Mouse (Mus musculus) neural tube, embryonic 12.5 days (tissue): ENCODE measurements around the gene Ifna15. TPM values are rescaled to one million over a fixed set of nuclear protein-coding genes. Genes with fewer than 3 reads are reported as not detected.

ENCODE experiments used
- ATAC-seq: fragments of 200-750 bp; cut with Nextera tagmentation; 2 replicates; pipeline ENCODE4 v1.8.0; 2017; ENCODE audit warnings: low read depth, mild to moderate bottlenecking, moderate TSS enrichment, moderate library complexity; ENCODE audit not compliant: low FRiP score
- H3K27ac ChIP-seq: fragments of 300-500 bp; sonication (generic); 2 replicates; pipeline ENCODE4 v1.5.1; 2016
- H3K27me3 ChIP-seq: fragments of 300-500 bp; sonication (generic); replicated peaks from 2 replicates; pipeline ENCODE4 v1.6.1; 2016; ENCODE audit warnings: mild to moderate bottlenecking
- H3K36me3 ChIP-seq: fragments of 300-500 bp; sonication (generic); 2 replicates; pipeline ENCODE4 v1.6.1; 2016; ENCODE audit warnings: mild to moderate bottlenecking
- H3K4me1 ChIP-seq: fragments of 300-500 bp; sonication (generic); 2 replicates; pipeline ENCODE4 v1.6.1; 2016
- H3K4me2 ChIP-seq: fragments of 300-500 bp; sonication (generic); replicated peaks from 2 replicates; pipeline ENCODE4 v1.6.1; 2016; ENCODE audit warnings: mild to moderate bottlenecking
- H3K4me3 ChIP-seq: fragments of 300-500 bp; sonication (generic); 2 replicates; pipeline ENCODE4 v1.5.1; 2016
- H3K9ac ChIP-seq: fragments of 300-500 bp; sonication (generic); 2 replicates; pipeline ENCODE4 v1.6.1; 2016; ENCODE audit warnings: mild to moderate bottlenecking
- H3K9me3 ChIP-seq: fragments of 300-500 bp; sonication (generic); 2 replicates; pipeline ENCODE4 v1.6.1; 2016; ENCODE audit warnings: mild to moderate bottlenecking
- WGBS: fragments of 180-500 bp; shearing (Covaris S2); methylation state at CpG from one replicate; pipeline ENCODE4 v1.1.7; 2016; 5-methylcytosine and 5-hydroxymethylcytosine counted together
- polyA plus RNA-seq: library from polyadenylated mRNA; unstranded; fragments of >200 nt; fragmentation: Nextera tagmentation; extraction: Ambion mirVana; gene quantifications from 2 replicates; pipeline ENCODE4 v1.2.1, GENCODE M21; 2016

The Ifna15 gene
- polyA plus RNA-seq, 1 experiment from 2014 or later: not detected

DNA sequence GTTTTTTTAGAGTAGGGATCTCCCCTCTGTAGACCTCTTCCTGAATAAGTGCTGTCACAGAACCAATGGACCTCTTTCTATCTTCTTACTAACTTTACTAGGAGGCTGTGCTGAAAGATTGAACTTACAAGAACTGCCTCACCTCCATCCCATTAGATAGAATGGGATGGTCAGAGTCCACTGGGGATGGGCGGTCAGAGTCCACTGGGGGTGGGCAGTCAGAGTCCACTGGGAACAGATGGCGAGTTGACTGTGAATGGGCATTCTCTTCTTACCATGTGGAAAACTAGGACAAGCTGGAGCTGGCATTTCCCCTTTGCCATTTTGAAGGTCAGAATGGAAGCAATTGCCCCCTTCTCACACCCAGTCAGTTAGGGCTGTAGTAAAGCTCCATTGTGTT, 24.5 kb downstream of the Ifna15 start:
- Histone ChIP-seq H3K9me3 (no peaks in the 10 kb centered on the region), H3K4me1 (no peaks in the 10 kb centered on the region), H3K27me3 (no peaks in the 10 kb centered on the region), H3K9ac (no peak overlapping the region), H3K27ac (no peak overlapping the region), H3K4me3 (no peak overlapping the region), H3K36me3 (no peaks in the 10 kb centered on the region), H3K4me2 (no peak overlapping the region)
- no peak for ATAC-seq
- 77% methylated on average over 2 of the region's 2 CpGs for WGBS

DNA sequence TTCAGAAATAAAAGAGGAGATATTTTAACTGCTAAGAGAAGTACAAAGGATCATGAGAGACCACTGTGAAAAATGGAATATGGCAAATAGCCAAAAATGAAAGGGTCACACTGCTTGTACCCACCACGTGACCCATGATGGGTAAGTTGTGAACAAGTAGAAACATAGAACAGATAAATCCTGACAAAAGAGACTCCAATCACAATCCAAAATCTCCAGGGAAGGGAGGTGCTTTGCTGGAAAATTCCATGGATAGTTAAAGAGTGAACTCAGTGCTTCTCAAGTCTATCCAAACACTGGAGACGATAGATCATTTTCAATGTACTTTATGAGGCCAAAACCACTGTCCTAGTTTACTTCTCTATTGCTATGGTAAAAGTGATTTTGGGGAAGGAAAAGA, 27.2 kb downstream of the Ifna15 start:
- Histone ChIP-seq H3K36me3 (no peaks in the 10 kb centered on the region), H3K4me1 (no peaks in the 10 kb centered on the region), H3K4me2 (no peak overlapping the region), H3K9ac (no peak overlapping the region), H3K4me3 (no peak overlapping the region), H3K27ac (no peak overlapping the region), H3K9me3 (no peaks in the 10 kb centered on the region), H3K27me3 (no peaks in the 10 kb centered on the region)
- no peak for ATAC-seq
- WGBS: 83% methylated on average over 2 of the region's 2 CpGs

DNA sequence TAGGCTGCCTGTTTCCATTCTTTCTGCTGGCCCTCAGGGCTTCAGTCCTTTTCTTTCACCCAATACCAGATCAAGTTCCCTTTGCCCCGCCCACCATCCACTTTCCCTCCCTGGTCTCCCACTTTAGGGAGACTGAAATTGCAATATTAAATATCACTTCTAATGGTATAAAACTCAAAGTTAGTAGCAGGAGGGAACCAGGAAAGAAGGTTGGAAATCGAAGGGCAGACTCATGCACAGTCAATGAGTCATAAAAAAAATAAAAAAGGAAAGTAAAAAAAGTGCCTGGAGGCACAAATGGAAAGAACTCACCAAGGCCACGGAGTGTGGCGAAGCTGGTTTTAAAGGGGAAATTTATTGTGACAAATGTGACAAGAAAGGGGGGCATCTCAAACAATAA, 27.8 kb downstream of the Ifna15 start:
- Histone ChIP-seq H3K27ac (no peak overlapping the region), H3K9ac (no peak overlapping the region), H3K4me2 (no peak overlapping the region), H3K9me3 (no peaks in the 10 kb centered on the region), H3K36me3 (no peaks in the 10 kb centered on the region), H3K4me1 (no peaks in the 10 kb centered on the region), H3K4me3 (no peak overlapping the region), H3K27me3 (no peaks in the 10 kb centered on the region)
- 68% methylated on average over 4 of the region's 4 CpGs for WGBS
- no peak for ATAC-seq

DNA sequence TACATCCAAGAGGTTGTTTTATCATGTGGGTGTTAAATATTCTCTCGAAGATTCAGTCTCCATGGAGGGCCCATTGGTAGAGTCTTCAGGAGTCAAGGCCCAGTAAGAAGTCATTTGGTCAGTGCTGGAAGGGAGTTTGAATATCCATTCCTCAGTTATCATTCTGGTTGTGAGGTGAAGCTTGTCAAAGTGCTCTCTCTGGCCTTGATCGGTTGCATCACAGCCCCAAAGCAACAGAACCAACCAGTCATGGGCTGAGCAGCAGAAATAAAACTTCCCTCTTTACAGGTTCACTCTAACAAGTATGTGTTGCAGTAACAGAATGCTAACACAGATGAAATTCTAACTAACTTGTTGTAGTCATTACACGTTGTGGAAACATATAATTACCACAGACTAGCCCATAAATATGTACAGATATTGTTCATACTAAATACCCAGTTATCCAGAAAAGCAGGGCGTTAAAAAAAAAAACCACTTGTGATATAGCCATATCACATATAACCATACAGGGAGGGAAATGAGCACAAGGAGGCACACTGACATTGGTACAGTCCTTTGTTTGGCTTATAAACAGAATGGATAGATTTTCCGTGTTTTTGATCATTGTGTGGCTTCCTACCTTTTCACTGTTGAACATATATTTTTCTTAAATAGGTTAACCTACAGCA, 31.5 kb downstream of the Ifna15 start:
- no peak overlapping the region for H3K9ac ChIP-seq
- WGBS: 84% methylated on average over 5 of the region's 5 CpGs

DNA sequence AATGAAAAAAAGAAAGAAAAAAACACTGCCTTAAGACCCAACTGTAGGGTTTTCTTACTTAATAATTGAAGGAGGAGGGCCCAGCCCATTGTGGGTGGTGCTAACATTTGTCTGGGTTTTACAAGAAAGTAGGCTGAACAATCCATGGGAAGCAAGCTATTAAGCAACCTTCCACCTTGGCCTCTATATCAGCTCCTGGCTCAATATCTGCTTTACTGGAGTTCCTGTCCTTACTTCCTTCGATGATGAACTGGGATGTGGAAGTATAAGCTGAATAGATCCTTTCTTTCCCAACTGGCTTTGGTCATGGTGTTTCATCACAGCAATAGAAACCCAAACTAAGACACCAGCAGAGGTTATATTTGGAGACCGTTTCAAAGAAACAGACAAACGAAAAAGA, 32.7 kb downstream of the Ifna15 start:
- H3K27me3 ChIP-seq: no peaks in the 10 kb centered on the region
- ATAC-seq: no peak
- no peaks in the 10 kb centered on the region for H3K4me1 ChIP-seq
- no peak overlapping the region for H3K4me3 ChIP-seq
- no peaks in the 10 kb centered on the region for H3K36me3 ChIP-seq
- no peak overlapping the region for H3K4me2 ChIP-seq
- H3K9me3 ChIP-seq: no peaks in the 10 kb centered on the region
- 83% methylated on average over 3 of the region's 3 CpGs for WGBS
- H3K9ac ChIP-seq: no peak overlapping the region
- H3K27ac ChIP-seq: no peak overlapping the region

More for the DNA sequence above, 31.5 kb downstream of the Ifna15 start:
- Histone ChIP-seq H3K27me3 (no peaks in the 10 kb centered on the region), H3K4me1 (no peaks in the 10 kb centered on the region), H3K4me3 (no peak overlapping the region), H3K36me3 (no peaks in the 10 kb centered on the region), H3K27ac (no peak overlapping the region), H3K9me3 (no peaks in the 10 kb centered on the region), H3K4me2 (no peak overlapping the region)
- ATAC-seq: no peak

DNA sequence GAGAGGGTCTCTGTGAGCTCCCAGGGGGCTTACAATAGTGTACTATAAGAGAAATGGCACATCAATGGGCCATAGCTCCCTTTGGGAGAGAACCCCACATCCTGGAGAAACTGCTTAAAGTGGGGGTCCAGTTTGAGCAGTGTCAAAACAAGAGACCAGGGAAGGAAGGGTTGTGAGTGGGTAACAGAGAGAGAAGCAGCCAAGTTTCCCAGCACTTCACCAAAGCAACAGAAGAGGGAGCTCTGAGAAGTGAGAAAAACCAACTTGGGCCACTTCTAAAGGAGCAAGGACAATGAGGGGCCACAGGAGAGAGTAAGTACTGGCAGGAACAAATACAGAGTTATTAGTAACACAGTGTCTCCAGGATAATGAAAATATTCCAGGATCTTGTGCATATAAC, 34.8 kb downstream of the Ifna15 start:
- Histone ChIP-seq H3K27me3 (no peaks in the 10 kb centered on the region), H3K9me3 (no peaks in the 10 kb centered on the region)

DNA sequence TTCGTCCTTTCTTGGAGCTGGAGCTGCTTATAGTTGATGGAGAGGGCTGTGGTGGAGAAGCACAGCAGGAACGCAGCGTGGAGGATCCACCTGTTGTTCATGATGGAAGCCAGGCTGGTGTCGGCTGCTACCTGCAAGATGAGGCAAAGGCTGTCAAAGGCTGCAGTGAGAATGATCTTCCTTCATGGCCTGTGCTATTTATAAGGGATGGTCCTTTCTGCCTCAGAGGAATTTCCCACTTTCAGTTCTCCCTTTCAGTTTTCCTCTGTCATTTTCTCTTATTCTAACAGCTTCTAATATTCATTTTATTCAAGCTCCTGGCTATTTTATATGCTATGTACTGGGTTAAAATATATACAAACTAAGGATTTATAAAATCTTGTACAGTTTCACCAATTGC, 35.4 kb downstream of the Ifna15 start, which contains the start of gene Ifnb1:
Gene Ifnb1 (minus strand): TSS at position 101 of the 400 bp plus-strand sequence.
- H3K4me3 ChIP-seq: no peak within 1 kb of the TSS
- H3K9ac ChIP-seq: no peak within 1 kb of the TSS
- H3K36me3 ChIP-seq: no peaks in the 10 kb centered on the region
- no peaks in the 10 kb centered on the region for H3K27me3 ChIP-seq
- no peak within 1 kb of the TSS for H3K4me2 ChIP-seq
- ATAC-seq: no peak
- no peaks in the 10 kb centered on the region for H3K9me3 ChIP-seq
- H3K27ac ChIP-seq: no peak within 1 kb of the TSS
- 90% methylated on average over 4 of the region's 4 CpGs for WGBS
- no peaks in the 10 kb centered on the region for H3K4me1 ChIP-seq

More for the DNA sequence above, 34.8 kb downstream of the Ifna15 start:
- ATAC-seq: no peak
- Histone ChIP-seq H3K4me1 (no peaks in the 10 kb centered on the region), H3K27ac (no peak overlapping the region), H3K4me2 (no peak overlapping the region), H3K4me3 (no peak overlapping the region), H3K36me3 (no peaks in the 10 kb centered on the region), H3K9ac (no peak overlapping the region)

DNA sequence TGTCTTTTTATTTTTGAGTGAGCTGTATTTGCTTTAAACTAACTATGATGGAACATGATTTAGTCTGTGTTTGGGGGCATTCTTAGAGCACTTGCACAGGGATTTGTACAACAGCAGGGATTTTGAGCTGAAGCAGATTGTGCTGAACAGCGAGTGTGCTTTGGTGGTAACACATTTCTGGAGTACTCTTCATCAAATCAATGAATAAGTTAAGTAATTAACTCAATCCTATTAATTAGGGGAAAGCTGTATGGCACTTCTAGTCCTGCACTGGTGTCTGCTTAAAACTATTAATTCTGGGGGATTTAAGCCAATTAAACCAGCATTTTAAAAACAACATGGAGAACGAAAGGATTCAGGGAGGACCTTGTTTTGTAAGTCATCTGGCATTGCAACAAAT, 40.1 kb downstream of the Ifna15 start:
- H3K4me3 ChIP-seq: no peak overlapping the region
- H3K9ac ChIP-seq: no peak overlapping the region
- no peaks in the 10 kb centered on the region for H3K4me1 ChIP-seq
- no peaks in the 10 kb centered on the region for H3K27me3 ChIP-seq
- 92% methylated on average over 2 of the region's 2 CpGs for WGBS
- no peaks in the 10 kb centered on the region for H3K36me3 ChIP-seq
- no peaks in the 10 kb centered on the region for H3K9me3 ChIP-seq
- ATAC-seq: no peak
- H3K27ac ChIP-seq: no peak overlapping the region
- H3K4me2 ChIP-seq: no peak overlapping the region

DNA sequence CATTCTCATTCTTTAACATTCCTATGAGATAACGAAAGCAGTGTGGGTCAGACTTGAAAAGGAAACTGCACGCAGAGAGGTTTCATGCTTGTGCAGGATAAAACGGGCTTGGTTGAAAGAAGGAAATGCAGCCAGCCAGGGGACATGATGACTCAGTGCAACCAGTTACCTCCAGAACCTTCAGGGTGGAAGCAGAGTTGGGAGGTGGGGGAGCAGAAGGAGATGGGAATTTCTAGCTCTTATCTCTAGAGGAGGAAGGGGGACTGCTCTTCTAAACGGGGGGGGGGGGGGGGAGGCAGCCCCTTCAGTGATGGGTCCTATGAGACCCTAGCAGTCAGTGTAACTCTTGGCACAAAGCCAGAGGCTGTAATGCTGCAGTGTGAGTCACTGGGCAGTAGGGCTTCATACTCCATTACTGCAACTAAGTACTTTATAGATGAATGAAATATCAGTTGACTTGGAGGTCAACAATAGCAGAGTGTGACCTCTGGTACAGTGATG, 42.3 kb downstream of the Ifna15 start:
- Histone ChIP-seq H3K9me3 (no peaks in the 10 kb centered on the region), H3K4me3 (no peak overlapping the region), H3K9ac (no peak overlapping the region), H3K4me1 (no peaks in the 10 kb centered on the region), H3K27me3 (no peaks in the 10 kb centered on the region), H3K27ac (no peak overlapping the region), H3K4me2 (no peak overlapping the region), H3K36me3 (no peaks in the 10 kb centered on the region)
- peak; percentile 44; the same call in 1 of the 2 replicates for ATAC-seq
- 54% methylated on average over 4 of the region's 4 CpGs for WGBS

DNA sequence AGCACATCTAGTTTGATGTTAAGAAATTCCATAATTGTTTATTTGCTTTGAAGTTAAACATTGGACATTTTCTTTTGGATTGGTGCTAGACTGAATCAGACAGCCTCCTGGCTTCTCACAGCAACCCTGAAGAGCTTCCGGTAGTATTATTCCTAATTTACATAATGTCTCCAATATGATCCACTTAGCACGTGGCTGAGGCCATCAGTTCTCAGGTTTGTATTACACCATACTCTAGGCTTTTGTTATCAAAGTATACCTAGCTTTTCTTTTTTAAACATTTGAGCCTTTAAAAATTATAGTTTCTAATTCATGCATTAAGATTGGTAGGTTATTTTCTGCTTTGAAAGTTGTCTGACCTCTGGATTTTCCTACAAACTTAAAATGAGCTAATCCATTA, 42.8 kb downstream of the Ifna15 start:
- Histone ChIP-seq H3K9ac (no peak overlapping the region), H3K4me1 (no peaks in the 10 kb centered on the region), H3K27ac (no peak overlapping the region), H3K4me3 (no peak overlapping the region), H3K9me3 (no peaks in the 10 kb centered on the region), H3K36me3 (no peaks in the 10 kb centered on the region), H3K4me2 (no peak overlapping the region), H3K27me3 (no peaks in the 10 kb centered on the region)
- no peak for ATAC-seq
- 76% methylated on average over 2 of the region's 2 CpGs for WGBS

DNA sequence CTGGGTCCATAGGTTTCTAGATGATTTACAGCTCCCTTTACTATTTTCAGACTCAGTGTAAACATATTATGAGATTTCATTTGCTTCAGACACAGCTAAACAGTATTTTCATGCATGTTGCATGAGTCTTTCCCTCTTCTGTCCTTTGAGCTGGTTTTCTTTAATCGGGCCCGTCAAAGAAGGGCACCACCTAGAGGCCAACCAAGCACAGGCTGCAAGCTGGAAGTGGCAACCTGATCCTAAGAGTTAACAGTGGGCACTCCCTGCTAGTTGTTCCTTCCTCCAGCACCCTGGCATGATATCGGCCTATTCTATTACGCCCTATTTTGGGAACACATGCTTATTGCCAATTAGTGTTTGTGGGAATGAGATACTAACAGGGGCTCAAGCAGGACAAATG, 43.6 kb downstream of the Ifna15 start:
- no peaks in the 10 kb centered on the region for H3K9me3 ChIP-seq
- no peaks in the 10 kb centered on the region for H3K36me3 ChIP-seq
- H3K9ac ChIP-seq: no peak overlapping the region
- WGBS: 48% methylated on average over 4 of the region's 4 CpGs
- no peak overlapping the region for H3K27ac ChIP-seq
- H3K4me2 ChIP-seq: no peak overlapping the region
- no peaks in the 10 kb centered on the region for H3K27me3 ChIP-seq
- ATAC-seq: no peak; the same call in 1 of the 2 replicates
- no peak overlapping the region for H3K4me3 ChIP-seq
- no peaks in the 10 kb centered on the region for H3K4me1 ChIP-seq

DNA sequence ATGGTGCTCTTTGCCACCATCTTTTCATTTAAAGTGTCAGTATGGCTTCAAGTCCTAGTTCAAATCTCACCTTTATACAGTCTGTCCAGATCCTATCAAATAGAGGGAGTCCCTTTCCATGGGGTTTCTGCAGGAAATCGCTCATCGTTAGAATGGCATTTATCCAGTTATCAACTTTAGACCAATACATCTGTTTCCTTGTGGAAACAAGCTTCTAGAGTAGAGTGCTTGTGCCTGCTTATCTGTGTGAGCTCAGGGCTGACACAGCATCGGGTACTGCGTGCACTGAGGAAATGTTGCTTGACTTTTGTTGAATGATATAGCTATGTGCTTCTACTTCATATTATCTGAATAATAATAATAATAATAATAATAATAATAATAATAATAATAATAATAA, 44.3 kb downstream of the Ifna15 start:
- H3K4me1 ChIP-seq: no peaks in the 10 kb centered on the region
- ATAC-seq: no peak
- no peak overlapping the region for H3K4me2 ChIP-seq
- 94% methylated on average over 4 of the region's 4 CpGs for WGBS
- H3K9me3 ChIP-seq: no peaks in the 10 kb centered on the region
- no peak overlapping the region for H3K9ac ChIP-seq
- no peaks in the 10 kb centered on the region for H3K36me3 ChIP-seq
- H3K27me3 ChIP-seq: no peaks in the 10 kb centered on the region
- H3K27ac ChIP-seq: no peak overlapping the region
- H3K4me3 ChIP-seq: no peak overlapping the region
